ENCODE assay signal across 29 mouse cellular contexts in genomic region chr8:78428148-78428547, GRCm38 (mm10). TPM values are rescaled to one million over a fixed set of nuclear protein-coding genes. Genes with fewer than 3 reads are reported as not detected.
DNase-seq lines count a peak whose midpoint lies in the region; ATAC-seq lines count a peak whose summit lies in the region.
"Had no signal": no experiment of that assay in that cellular context is flagged by ENCODE, and none has a peak within 500 bp of the region (broad histone marks: within the 10 kb centered on the region; RNA-seq: fewer than 3 reads in every experiment).

No protein-coding gene starts in this region.

- H3K4me3 ChIP-seq in midbrain, embryonic 11.5 days (ENCODE audit: low read depth, low read length), result no peak overlapping the region
- H3K4me3 ChIP-seq in midbrain, embryonic 10.5 days, result no peak overlapping the region
- no peak overlapping the region for H3K4me3 ChIP-seq in hindbrain, embryonic 13.5 days
- H3K4me3 ChIP-seq in hindbrain, embryonic 16.5 days (ENCODE audit: low read length), result no peak overlapping the region
- H3K4me3 ChIP-seq in midbrain, embryonic 16.5 days (ENCODE audit: low read depth, low read length), result no peak overlapping the region
- H3K4me3 ChIP-seq: left cerebral cortex, adult 2 months; limb, embryonic 12.5 days; liver, embryonic 15.5 days; lung, embryonic 15.5 days had no signal

- H3K9ac ChIP-seq in midbrain, embryonic 11.5 days (ENCODE audit: low read length), result no peak overlapping the region
- H3K9ac ChIP-seq in hindbrain, embryonic 13.5 days, result no peak overlapping the region
- no peak overlapping the region for H3K9ac ChIP-seq in hindbrain, embryonic 16.5 days (ENCODE audit: low read depth, low read length)
- H3K9ac ChIP-seq in midbrain, embryonic 16.5 days (ENCODE audit: low read depth, low read length), result no peak overlapping the region
- H3K9ac ChIP-seq: limb, embryonic 12.5 days; liver, embryonic 15.5 days; lung, embryonic 15.5 days had no signal

- H3K4me1 ChIP-seq in midbrain, embryonic 11.5 days (ENCODE audit: control insufficient read depth, insufficient read depth, low read length), result peaks cover 3% of the 10 kb centered on the region; the same call in 1 of the 2 replicates
- H3K4me1 ChIP-seq in midbrain, embryonic 10.5 days, result peaks cover 13% of the 10 kb centered on the region
- H3K4me1 ChIP-seq in hindbrain, embryonic 13.5 days (replicated peaks), result peaks cover 20% of the 10 kb centered on the region
- H3K4me1 ChIP-seq in hindbrain, embryonic 16.5 days (ENCODE audit: control insufficient read depth, insufficient read depth, low read depth, low read length), result peaks cover 3% of the 10 kb centered on the region; the same call in 1 of the 2 replicates
- H3K4me1 ChIP-seq in midbrain, embryonic 16.5 days (ENCODE audit: control insufficient read depth, insufficient read depth, low read length), result peaks cover 14% of the 10 kb centered on the region
- H3K4me1 ChIP-seq: liver, embryonic 15.5 days; lung, embryonic 15.5 days had no signal

- peak; percentile 89 for DNase-seq in midbrain, embryonic 11.5 days (ENCODE audit: low spot score, missing footprints)
- no peak for DNase-seq in midbrain, embryonic 10.5 days (ENCODE audit: low spot score)
- no peak for DNase-seq in urinary bladder, adult 2 months (ENCODE audit: low spot score)
- DNase-seq in kidney, postnatal 14 days, result no peak
- DNase-seq: adrenal gland, postnatal 14 days; cerebellum, adult 11-12 months; cerebellum, postnatal 14 days; gastrocnemius, postnatal 14 days; heart, postnatal 14 days; kidney, adult 9 months; kidney, postnatal 10 days; right cerebral cortex, adult 18-20 months; thymus, adult 18-20 months; thymus, postnatal 25 days had no signal

- H3K27me3 ChIP-seq in midbrain, embryonic 11.5 days (ENCODE audit: control insufficient read depth, insufficient read depth, low read length), result peaks cover 76% of the 10 kb centered on the region
- peaks cover 100% of the 10 kb centered on the region for H3K27me3 ChIP-seq in midbrain, embryonic 10.5 days (ENCODE audit: low read depth, poor library complexity, severe bottlenecking)
- H3K27me3 ChIP-seq in hindbrain, embryonic 13.5 days, result peaks cover 92% of the 10 kb centered on the region
- peaks cover 44% of the 10 kb centered on the region for H3K27me3 ChIP-seq in hindbrain, embryonic 16.5 days (replicated peaks; ENCODE audit: control insufficient read depth, insufficient read depth, low read length)
- H3K27me3 ChIP-seq in midbrain, embryonic 16.5 days (ENCODE audit: control insufficient read depth, insufficient read depth, low read depth, low read length), result peaks cover 44% of the 10 kb centered on the region

- no peak overlapping the region for H3K27ac ChIP-seq in midbrain, embryonic 11.5 days (ENCODE audit: low read depth, low read length)
- H3K27ac ChIP-seq in midbrain, embryonic 10.5 days (replicated peaks), result no peak overlapping the region
- peak overlapping the region; percentile 76; the same call in 1 of the 2 replicates for H3K27ac ChIP-seq in hindbrain, embryonic 13.5 days
- no peak overlapping the region for H3K27ac ChIP-seq in hindbrain, embryonic 16.5 days (ENCODE audit: low read depth, low read length)
- H3K27ac ChIP-seq in midbrain, embryonic 16.5 days (ENCODE audit: low read length), result peak overlapping the region; percentile 68
- H3K27ac ChIP-seq: left cerebral cortex, adult 2 months; limb, embryonic 12.5 days; liver, embryonic 15.5 days; lung, embryonic 15.5 days; stomach, postnatal 0 days had no signal

- no peaks in the 10 kb centered on the region for H3K9me3 ChIP-seq in midbrain, embryonic 11.5 days (ENCODE audit: control insufficient read depth, low read length)
- H3K9me3 ChIP-seq in midbrain, embryonic 10.5 days (replicated peaks), result no peaks in the 10 kb centered on the region
- no peaks in the 10 kb centered on the region for H3K9me3 ChIP-seq in hindbrain, embryonic 13.5 days
- no peaks in the 10 kb centered on the region for H3K9me3 ChIP-seq in hindbrain, embryonic 16.5 days (ENCODE audit: control insufficient read depth, low read length)
- H3K9me3 ChIP-seq in midbrain, embryonic 16.5 days (replicated peaks; ENCODE audit: control insufficient read depth, low read length, poor library complexity, severe bottlenecking), result no peaks in the 10 kb centered on the region
- H3K9me3 ChIP-seq: limb, embryonic 12.5 days; liver, embryonic 15.5 days; lung, embryonic 15.5 days had no signal

- H3K36me3 ChIP-seq in midbrain, embryonic 11.5 days (ENCODE audit: control insufficient read depth, insufficient read depth, low read length), result no peaks in the 10 kb centered on the region
- H3K36me3 ChIP-seq in midbrain, embryonic 10.5 days, result no peaks in the 10 kb centered on the region
- H3K36me3 ChIP-seq in hindbrain, embryonic 13.5 days, result no peaks in the 10 kb centered on the region
- H3K36me3 ChIP-seq in hindbrain, embryonic 16.5 days (ENCODE audit: control insufficient read depth, insufficient read depth, low read length), result no peaks in the 10 kb centered on the region
- H3K36me3 ChIP-seq in midbrain, embryonic 16.5 days (ENCODE audit: control insufficient read depth, insufficient read depth, low read length), result no peaks in the 10 kb centered on the region
- H3K36me3 ChIP-seq: limb, embryonic 12.5 days; liver, embryonic 15.5 days; lung, embryonic 15.5 days had no signal

- ATAC-seq in midbrain, embryonic 11.5 days (ENCODE audit: low FRiP score), result no peak
- ATAC-seq in hindbrain, embryonic 13.5 days (ENCODE audit: low FRiP score), result 0 out of 2 replicates have a peak, but pooled peaks have one; percentile 32
- ATAC-seq in hindbrain, embryonic 16.5 days, result peak; percentile 43; the same call in 1 of the 2 replicates
- ATAC-seq in midbrain, embryonic 16.5 days, result peak; percentile 66
- ATAC-seq: CD4-positive, CD25-positive, alpha-beta regulatory T cell, adult 4 months; forebrain, embryonic 14.5 days; intestine, postnatal 0 days had no signal

- no peak overlapping the region for H3K4me2 ChIP-seq in midbrain, embryonic 11.5 days
- H3K4me2 ChIP-seq in hindbrain, embryonic 13.5 days, result peak overlapping the region; percentile 52
- no peak overlapping the region for H3K4me2 ChIP-seq in hindbrain, embryonic 16.5 days (ENCODE audit: low read length)
- H3K4me2 ChIP-seq in midbrain, embryonic 16.5 days (ENCODE audit: low read length), result peak overlapping the region; percentile 39
- H3K4me2 ChIP-seq: limb, embryonic 12.5 days; liver, embryonic 15.5 days; lung, embryonic 15.5 days had no signal

- WGBS in midbrain, embryonic 11.5 days, result 2% methylated on average over 11 of the region's 11 CpGs
- 3% methylated on average over 11 of the region's 11 CpGs for WGBS in midbrain, embryonic 10.5 days
- WGBS in hindbrain, embryonic 13.5 days, result 2% methylated on average over 11 of the region's 11 CpGs
- WGBS in hindbrain, embryonic 16.5 days, result 3% methylated on average over 11 of the region's 11 CpGs
- WGBS in midbrain, embryonic 16.5 days, result 2% methylated on average over 11 of the region's 11 CpGs

RNA-seq across cellular contexts. Expression of gene Pou4f2, which starts 8.3 kb away (rescaled TPM):
- 0.41 and 0.68 TPM in 2 replicates for polyA plus RNA-seq in midbrain, embryonic 11.5 days (2014; fragmentation: Nextera tagmentation; extraction: Ambion mirVana)
- 0.20 and 0.22 TPM in 2 replicates for polyA plus RNA-seq in midbrain, embryonic 10.5 days (2016; fragmentation: Nextera tagmentation; extraction: Ambion mirVana)
- polyA plus RNA-seq in hindbrain, embryonic 13.5 days (2015; fragmentation: Nextera tagmentation; extraction: Ambion mirVana), result 4.9 and 5.3 TPM in 2 replicates
- 5.2 and 5.3 TPM in 2 replicates for polyA plus RNA-seq in hindbrain, embryonic 16.5 days (2015; fragmentation: Nextera tagmentation; extraction: Ambion mirVana)
- polyA plus RNA-seq in midbrain, embryonic 16.5 days (2015; fragmentation: Nextera tagmentation; extraction: Ambion mirVana), result 15.3 and 24.7 TPM in 2 replicates
- not detected in 2 replicates for polyA plus RNA-seq in urinary bladder, adult 2 months (2012; rRNA removed)
- polyA plus RNA-seq: CD4-positive, CD25-positive, alpha-beta regulatory T cell, adult 4 months; cortical plate, adult 2 months; forebrain, embryonic 14.5 days; heart, embryonic 14.5 days; intestine, postnatal 0 days; limb, embryonic 12.5 days; liver, adult 2 months; liver, embryonic 15.5 days; lung, embryonic 15.5 days; spleen, adult 2 months; stomach, postnatal 0 days had no signal

Comparison
In these comparisons a context has a peak if more than half of its experiments do, and no peak if none do; other contexts are left out.
1. H3K27ac ChIP-seq: peak in hindbrain, embryonic 13.5 days (single experiment) and midbrain, embryonic 16.5 days (single experiment); none in midbrain, embryonic 11.5 days (single experiment), midbrain, embryonic 10.5 days (single experiment) and hindbrain, embryonic 16.5 days (single experiment).
2. H3K4me2 ChIP-seq: peak in hindbrain, embryonic 13.5 days (single experiment) and midbrain, embryonic 16.5 days (single experiment); none in midbrain, embryonic 11.5 days (single experiment) and hindbrain, embryonic 16.5 days (single experiment).